Mouse (Mus musculus): ENCODE data around the gene Slc9a5. TPM values are rescaled to one million over a fixed set of nuclear protein-coding genes. Genes with fewer than 3 reads are reported as not detected.

Slc9a5 gene
- total RNA-seq, 2 experiments from 2014 or later, result 1.7 TPM; not detected in 1

DNA sequence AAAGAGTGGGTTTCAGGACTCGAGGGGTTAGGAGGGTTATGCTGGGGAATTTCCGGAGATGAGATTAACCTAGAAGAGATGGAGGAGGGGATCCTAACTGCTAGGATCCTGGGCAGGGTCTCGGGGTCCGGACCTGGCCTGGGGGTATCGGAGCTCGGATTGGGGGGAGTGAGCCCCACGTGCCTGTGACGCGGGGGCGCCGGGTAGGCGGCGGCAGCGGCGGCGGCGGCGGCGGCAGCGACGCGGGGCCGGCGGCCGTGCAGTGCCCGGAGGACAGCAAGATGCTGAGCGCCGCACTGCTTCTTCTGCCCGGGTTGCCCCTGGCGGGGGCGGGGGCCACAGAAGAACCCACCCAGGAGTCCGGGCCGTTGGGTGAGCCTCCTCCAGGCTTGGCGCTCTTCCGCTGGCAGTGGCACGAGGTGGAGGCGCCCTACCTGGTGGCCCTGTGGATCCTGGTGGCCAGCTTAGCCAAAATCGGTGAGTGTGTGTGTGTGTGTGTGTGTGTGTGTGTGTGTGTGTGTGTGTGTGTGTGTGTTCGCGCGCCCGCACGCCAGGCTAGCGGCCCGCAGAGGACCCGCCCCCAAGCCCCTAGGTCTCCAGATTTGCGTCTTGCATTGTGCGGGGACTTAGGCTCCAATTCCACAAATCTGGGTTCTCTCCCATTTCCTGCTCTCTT, 591 bp downstream of the Slc9a5 start:
- no peak for ATAC-seq (replicated peaks; ENCODE audit: low FRiP score, poor library complexity, severe bottlenecking)

DNA sequence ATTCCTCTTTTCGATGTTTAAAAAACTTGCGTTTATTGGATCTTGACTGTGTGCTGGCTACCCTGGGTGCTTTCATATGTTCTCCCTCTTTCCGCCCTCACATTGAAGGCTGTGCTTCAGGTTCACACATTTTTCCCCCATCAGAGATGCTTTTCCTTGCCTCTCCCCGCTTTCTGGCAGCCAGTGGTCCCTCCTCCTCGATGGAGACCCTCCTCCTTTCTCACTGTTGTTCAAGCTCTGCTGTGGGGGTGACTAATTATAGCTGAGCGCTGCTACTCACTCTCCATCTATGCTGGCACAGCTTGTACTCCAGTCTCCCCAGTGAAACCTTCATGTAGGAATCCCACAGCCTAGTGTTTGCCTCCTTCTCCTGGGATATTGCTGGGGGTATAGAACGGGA, 1.5 kb downstream of the Slc9a5 start:
- ATAC-seq (replicated peaks; ENCODE audit: low FRiP score, poor library complexity, severe bottlenecking), result no peak

DNA sequence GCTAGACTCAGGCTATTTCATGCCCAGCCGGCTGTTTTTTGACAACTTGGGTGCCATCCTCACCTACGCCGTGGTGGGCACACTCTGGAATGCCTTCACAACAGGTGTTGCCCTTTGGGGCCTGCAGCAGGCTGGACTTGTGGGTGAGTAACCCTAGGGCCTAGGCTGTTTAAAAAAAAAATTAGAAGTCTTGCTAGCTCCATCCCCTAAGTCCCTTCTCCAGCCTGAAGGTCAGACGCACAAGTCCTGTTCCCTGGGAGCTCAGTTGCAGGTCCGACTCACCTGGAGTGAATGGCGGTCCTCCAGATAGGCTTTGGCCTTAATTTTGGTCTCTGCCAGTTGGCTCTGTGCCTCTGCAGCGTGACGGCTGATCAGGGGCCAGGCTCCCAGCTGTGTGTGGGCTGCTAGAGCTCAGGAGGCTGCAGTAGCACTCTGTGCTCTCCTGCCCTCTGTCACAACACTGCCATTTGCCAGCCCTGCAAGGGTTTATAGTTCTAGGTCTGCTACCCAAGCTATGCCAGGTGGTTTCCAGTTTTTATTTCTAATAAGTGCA, 5.0 kb downstream of the Slc9a5 start:
- no peak for ATAC-seq (replicated peaks; ENCODE audit: low FRiP score, poor library complexity, severe bottlenecking)

DNA sequence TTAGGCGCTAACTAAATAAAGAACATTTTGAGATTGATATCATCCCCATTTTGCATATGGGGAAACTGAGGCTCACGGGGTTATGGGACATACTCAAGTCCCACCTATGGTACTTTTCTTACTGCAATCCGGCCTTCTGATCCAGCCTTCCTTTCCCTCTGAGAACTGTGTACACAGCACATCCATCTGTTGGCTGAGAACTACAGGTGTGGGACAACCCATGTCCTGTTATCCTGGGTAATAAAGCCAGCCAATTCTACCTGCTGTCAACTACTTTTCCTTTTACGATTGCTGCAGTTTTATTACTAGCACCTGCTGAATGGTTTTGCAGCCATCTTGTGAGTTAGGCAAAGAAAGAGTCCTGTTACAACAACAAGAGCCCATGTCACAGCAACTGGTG, 5.9 kb downstream of the Slc9a5 start:
- no peak for ATAC-seq (replicated peaks; ENCODE audit: low FRiP score, poor library complexity, severe bottlenecking)

DNA sequence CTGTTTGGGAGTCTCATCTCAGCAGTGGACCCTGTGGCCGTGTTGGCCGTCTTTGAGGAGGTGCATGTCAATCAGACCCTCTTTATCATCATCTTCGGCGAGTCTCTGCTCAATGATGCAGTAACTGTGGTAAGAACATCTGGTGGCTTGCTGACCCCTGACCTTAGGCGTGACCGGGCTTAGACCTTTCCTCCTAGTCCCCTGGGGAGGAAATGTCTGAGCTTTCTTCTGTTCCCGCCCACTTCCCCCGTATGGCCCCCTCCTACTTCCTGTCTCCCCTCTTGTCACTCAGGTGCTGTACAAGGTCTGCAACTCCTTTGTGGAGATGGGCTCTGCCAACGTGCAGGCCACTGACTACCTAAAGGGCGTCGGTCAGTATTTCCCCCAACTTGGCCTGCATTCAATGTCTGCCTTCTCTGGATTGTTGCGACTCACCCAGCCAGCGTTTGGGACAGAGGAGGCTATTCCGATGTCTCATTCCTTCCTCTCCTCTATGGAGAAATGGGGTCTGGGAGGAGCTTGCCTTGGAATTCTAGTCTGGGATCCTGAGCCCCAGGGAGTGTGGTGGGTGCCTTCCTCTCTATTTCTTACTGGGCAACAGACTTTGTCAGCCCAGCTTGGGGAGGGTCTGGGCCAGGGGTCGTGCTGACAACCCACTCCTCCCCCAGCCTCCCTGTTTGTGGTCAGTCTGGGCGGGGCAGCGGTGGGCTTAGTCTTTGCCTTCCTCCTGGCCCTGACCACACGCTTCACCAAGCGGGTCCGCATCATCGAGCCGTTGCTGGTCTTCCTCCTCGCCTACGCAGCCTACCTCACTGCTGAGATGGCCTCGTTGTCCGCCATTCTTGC, 6.8 kb downstream of the Slc9a5 start:
- no peak for ATAC-seq (replicated peaks; ENCODE audit: low FRiP score, poor library complexity, severe bottlenecking)

DNA sequence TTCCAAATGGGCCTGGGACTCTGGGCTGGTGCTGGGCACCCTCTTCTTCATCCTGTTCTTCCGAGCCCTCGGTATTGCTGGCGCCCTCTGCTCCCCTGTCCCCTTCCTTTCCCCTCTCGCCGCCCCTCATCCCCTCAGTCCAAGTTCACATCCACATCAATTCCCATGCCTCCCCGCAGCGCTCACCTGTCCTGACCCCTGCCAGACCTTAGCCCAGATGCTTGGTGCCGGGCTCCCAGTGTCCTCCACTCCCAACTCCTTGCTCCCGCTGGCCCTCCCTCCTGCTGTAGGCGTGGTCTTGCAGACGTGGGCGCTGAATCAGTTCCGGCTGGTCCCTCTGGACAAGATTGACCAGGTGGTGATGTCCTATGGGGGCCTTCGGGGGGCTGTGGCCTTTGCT, 8.0 kb downstream of the Slc9a5 start:
- ATAC-seq (replicated peaks; ENCODE audit: low FRiP score, poor library complexity, severe bottlenecking), result no peak

DNA sequence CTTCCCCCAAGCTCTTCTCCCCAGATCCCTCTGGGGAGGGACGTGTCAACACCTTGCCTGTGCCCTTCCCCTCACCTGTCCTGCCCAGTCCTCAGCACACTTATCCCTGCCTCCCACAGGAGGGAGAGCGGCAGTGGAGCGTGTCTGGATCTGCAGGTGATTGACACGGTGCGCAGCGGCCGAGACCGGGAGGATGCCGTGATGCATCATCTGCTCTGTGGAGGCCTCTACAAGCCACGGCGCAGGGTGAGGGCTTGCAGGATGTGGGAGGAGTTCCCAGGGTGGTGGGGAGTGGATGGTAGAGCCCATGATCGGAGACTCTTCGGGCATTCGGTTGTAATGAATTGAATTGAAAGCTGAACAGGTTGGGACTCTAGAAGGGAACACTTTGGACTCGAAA, 10.6 kb downstream of the Slc9a5 start:
- no peak for ATAC-seq (replicated peaks; ENCODE audit: low FRiP score, poor library complexity, severe bottlenecking)

DNA sequence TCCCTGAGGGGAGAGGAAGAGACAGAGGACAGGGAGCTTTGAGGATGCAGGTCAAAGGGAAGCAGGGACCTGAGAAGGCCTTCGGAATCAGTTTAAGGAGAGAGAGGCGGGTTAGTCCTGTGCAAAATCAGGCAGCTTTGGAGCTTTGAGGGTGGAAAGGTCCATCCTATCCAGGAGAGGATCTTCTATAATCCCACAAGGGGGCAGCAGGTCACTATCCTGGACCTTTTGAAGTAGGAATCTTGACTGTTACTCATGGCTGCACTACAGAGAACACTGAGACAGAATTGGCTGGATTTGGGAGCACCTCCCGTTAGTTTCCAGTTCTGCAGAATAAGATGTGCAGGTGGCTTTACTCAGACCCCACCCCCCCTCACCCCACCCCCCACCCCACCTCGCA, 11.0 kb downstream of the Slc9a5 start:
- no peak for ATAC-seq (replicated peaks; ENCODE audit: low FRiP score, poor library complexity, severe bottlenecking)

DNA sequence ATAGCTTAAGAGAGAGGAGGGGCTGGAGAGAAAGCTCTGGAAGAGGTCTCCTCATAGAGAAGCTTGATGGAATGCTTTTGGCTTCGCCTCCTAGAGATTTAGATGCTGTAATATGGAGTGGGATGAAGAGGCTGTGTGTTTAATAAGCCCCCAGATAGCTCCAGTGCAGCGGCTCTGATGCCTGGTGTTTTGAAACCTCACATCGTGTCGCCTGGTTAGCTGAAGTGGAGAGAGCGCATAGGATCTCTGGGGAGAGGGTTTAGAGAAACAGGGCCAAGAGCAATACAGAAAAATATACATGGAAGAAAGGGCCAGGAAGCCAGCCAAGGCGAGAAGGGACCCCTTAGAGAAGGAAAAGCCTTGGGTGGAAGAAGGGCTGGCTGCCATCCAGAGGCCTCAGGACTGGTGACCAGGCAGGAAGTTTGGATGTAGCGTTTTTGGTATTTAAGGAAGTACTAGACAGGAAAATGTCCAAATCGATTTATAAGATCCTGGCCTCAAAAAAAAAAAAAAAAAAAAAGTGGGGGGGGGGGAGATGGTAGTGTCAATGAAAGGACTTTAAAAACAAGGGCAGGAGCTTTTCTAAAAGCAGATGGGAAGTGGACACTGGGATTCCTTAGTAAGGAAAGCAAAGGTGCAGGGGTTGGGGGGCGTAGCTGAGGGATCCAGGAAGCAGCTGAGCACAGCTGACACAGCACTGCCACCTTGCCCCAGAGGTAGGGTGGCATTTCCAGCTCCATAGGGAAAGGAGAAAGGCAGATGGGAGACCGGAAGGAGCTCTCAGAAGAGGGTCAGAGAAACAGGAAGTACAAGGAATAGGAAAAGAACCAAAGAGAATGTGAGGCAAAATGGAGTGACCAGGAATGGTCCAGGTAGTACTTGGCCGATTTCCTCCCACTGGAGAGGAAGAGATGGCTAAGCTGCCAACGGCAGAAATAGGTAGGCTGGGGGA, 13.4 kb downstream of the Slc9a5 start:
- ATAC-seq (replicated peaks; ENCODE audit: low FRiP score, poor library complexity, severe bottlenecking), result no peak

DNA sequence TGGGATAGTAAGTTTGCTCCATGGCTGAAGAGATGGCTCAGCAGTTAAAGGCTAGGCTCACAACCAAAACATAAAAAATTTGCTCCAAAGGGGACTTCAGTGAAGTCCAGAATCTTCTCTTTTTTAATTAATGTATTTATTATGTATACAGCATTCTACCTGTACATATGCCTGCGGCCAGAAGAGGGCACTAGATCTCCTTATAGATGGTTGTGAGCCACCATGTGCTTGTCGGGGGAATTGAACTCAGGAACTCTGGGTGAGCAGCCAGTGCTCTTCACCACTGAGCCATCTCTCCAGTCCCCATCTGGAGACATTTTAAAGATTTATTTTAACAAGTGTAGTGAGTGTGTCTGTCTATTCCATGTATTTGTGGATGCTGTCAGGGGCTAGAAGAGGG, 18.5 kb downstream of the Slc9a5 start:
- no peak for ATAC-seq (replicated peaks; ENCODE audit: low FRiP score, poor library complexity, severe bottlenecking)

DNA sequence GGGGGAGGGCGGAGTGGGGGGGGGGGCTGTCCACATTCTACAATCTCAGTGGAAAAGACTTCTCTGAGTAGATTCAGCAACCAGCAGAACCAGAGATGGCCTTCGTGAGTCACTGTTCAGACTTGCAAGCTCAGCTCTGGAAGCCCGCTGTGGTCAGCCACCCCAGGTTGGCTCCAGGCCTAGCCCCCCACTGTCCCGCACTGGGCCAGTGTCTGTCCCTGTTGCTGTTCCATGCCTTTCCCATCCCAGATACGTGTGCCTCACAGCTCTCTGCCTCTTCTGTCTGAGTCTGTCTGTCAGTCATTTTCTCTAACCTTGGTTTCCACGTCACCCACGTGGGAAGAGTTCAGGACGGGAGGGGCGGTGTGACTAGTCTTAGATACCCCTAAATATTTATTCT, 23.8 kb downstream of the Slc9a5 start:
- ATAC-seq (replicated peaks; ENCODE audit: low FRiP score, poor library complexity, severe bottlenecking), result no peak

DNA sequence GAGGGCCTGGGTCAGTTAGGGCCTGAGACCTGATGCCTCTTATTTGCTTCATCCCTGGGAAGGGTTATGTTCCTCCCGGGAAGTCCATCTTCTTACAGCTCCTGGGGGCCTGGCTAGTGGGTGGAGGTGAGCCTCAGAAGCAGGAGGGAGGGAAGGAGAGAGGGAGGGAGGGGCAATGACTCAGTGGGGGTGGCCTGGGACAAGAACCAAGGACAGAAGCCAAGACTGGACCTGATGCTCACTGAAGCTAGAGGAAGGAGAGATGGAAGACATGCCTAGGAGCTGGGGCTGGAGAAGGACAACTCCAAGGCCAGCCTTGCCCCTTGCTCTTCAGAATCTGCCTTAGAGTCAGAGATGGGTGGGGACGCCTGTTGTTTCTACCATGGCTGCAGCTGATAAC, 24.4 kb downstream of the Slc9a5 start, which contains the start of gene Plekhg4:
Plekhg4 (plus strand) TSS at position 243 of the 400 bp plus-strand sequence.
- ATAC-seq (replicated peaks; ENCODE audit: low FRiP score, poor library complexity, severe bottlenecking), result no peak

DNA sequence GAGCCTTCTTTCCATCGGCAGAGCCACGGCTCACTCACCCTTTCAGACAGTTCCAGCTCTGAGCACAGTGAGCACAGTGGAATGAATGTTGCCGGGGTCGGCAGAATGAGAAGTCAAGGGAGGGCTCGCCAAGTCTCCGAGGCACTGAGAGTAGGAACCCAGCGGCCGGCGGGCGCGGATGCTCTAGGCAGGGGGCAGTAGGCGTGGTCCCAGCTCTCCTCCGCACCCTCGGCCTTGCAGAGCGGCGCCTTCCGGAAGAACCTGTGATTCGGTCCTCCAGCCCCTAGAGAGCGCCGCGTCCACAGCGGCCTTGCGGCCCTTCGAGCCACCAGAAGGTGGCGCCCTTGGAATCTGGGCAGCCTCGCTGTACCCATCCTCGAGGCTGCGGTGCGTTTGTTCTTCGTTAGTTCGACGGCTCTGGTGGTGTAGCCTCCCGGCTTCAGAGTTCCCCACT, 25.9 kb downstream of the Slc9a5 start:
- ATAC-seq (replicated peaks; ENCODE audit: low FRiP score, poor library complexity, severe bottlenecking), result peak; percentile 56

DNA sequence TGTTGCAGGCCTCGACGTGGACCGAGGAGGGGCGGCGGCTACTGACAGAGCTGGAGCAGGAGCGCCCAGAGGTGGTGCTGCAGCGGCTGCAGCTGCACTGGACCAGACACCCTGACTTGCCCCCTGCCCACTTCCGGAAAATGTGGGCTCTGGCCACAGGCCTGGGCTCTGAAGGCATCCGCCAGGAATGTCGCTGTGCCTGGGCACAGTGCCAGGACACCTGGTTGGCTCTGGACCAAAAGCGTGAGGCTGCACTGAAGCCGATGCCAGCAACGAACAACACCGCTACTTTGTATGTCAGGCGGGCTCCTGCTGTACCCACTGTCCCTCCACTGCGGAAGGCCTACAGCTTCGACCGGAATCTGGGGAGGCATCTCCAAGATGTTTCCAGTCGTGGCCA, 30.0 kb downstream of the Slc9a5 start:
- ATAC-seq (replicated peaks; ENCODE audit: low FRiP score, poor library complexity, severe bottlenecking), result no peak

DNA sequence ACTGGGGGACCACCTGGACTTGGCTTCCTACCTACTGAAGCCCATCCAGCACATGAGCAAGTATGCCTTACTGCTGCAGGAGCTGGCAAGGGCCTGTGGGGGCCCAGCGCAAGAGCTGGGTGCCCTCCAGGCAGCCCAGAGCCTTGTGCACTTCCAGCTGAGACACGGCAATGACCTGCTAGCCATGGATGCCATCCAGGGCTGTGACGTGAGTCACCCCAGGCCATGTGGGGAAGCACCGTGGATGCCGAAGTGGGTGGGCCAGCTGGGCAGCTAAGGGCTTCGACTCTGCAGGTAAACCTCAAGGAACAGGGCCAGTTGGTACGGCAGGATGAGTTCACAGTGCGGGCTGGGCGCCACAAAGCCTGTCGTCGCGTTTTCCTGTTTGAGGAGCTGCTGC, 31.7 kb downstream of the Slc9a5 start:
- no peak for ATAC-seq (replicated peaks; ENCODE audit: low FRiP score, poor library complexity, severe bottlenecking)

DNA sequence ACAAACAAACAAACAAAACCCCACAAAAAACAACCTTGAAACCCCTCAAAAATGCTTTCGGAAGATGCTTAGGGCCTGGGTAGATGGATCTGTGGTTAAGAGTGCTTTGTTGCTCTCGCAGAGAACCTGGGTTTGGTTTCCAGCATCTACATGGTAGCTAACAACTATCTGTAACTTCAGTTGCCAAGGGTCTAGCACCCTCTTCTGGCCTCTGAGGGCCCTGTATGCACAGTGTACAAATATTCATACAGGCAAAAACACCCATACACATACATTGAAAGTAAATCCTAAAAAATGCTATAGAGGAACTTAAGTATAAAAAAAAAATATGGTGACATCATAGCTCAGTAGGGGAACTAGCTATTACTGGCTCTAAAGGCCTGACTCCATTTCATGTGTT, 35.4 kb downstream of the Slc9a5 start:
- ATAC-seq (replicated peaks; ENCODE audit: low FRiP score, poor library complexity, severe bottlenecking), result no peak

DNA sequence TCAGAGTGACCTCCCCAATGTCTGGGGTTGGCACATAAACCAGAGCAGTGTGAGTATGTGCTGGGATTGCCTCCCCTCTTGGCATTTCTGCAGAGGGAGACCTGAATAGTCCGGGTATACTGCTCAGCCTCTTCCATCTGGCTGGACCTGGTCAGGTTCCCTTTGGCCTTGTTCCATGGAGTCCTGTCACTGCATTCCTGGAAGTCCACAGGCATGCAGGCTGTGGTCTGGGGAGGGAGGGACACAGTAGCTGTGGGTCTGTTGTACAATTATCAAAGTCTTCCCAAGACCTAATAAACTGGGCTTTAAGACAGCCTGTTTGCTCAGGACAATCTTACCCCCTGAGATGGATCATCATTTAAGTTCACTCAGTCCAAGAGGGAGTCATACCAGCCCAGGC, 38.5 kb downstream of the Slc9a5 start:
- ATAC-seq (replicated peaks; ENCODE audit: low FRiP score, poor library complexity, severe bottlenecking), result no peak; the same call in 1 of the 2 replicates

DNA sequence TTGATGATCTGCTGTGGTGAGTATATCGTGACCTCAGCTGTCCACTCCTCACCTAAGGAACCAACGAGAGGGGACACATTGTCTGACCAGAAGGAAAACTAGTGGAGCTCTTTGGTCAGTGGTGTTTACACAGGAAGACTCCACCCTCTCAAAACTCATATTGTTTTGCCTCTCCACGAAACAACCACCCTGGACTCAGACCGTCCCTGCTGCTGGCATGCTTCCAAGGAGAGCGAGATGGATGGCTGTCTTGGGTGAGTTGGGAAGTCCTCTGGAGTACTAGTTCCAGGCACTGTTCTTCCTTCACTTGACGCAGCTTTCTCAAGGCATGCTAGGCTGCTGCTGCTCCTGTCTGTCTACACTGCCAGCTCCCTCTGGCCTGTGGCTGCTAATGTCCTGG, 40.5 kb downstream of the Slc9a5 start:
- ATAC-seq (replicated peaks; ENCODE audit: low FRiP score, poor library complexity, severe bottlenecking), result no peak

DNA sequence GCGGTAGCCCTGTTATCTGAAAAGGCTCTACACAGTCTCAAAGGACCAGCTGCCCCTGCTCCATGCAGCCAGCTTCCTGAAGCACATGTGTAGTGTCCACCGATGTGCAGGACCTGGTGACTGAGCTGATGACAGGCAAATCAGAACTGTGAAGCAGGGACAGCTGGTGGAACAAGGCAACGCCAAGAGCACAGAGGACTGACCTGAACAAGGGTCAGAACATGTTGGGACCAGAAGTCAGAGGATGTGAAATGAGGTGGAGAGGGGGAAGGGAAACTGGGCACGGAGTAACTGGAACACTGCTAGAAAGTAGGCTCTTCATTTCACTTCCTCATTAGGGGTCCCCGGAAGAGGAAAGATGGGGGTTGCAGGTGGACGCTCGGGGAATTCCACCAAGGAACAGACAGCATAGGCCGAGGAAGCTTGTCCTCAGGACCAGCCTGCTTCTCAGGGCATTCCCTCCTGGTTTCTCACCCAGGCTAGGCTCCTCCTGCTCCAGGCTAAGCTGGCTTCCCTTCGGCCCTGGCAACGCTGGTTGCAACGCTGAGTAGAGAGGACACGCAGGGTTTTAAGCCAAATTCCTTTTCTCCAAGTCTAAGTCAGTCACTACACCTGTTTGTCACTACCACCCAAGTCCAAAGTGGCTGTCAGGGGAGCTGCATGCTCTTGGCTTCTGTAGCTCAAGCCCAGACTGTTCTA, 44.6 kb downstream of the Slc9a5 start:
- no peak for ATAC-seq (replicated peaks; ENCODE audit: low FRiP score, poor library complexity, severe bottlenecking)

All from erythroblast, adult 5-6 weeks (primary cell).